Mouse (Mus musculus): ENCODE measurements around the gene Asb3. TPM values are rescaled to one million over a fixed set of nuclear protein-coding genes. Genes with fewer than 3 reads are reported as not detected.

The Asb3 gene
- polyA plus RNA-seq (2017; shearing (Covaris generic)) = 37.2 TPM

GRCm38 (mm10) chr11:30885171-30885871 lies at the start of gene Asb3, which contains the start of gene Gpr75:
Gene Asb3 (plus strand): TSS chr11:30885416.
Gene Gpr75 (plus strand): TSS chr11:30885358.

GRCm38 (mm10) chr11:30954279-30954725 lies 69.1 kb downstream of the Asb3 start, which contains the start of gene Erlec1:
Gene Erlec1 (minus strand): TSS chr11:30954335.

GRCm38 (mm10) chr11:30985877-30986624 lies 100.8 kb downstream of the Asb3 start, which contains the start of gene Chac2:
Gene Chac2 (minus strand): TSS chr11:30986350.

Other genes starting within 250 kb of the Asb3 start
- gene Acyp2, start 235.8 kb upstream of the Asb3 start, polyA plus RNA-seq (2017; shearing (Covaris generic)) = not detected
- 18.9 TPM for gene Psme4, start 113.7 kb upstream of the Asb3 start, polyA plus RNA-seq (2017; shearing (Covaris generic))
- gene Gpr75, start 58 bp upstream of the Asb3 start, polyA plus RNA-seq (2017; shearing (Covaris generic)) = not detected
- gene Erlec1, start 68.9 kb downstream of the Asb3 start, polyA plus RNA-seq (2017; shearing (Covaris generic)) = 4.7 TPM
- gene Chac2, start 100.9 kb downstream of the Asb3 start, polyA plus RNA-seq (2017; shearing (Covaris generic)) = 4.4 TPM

All from naive thymus-derived CD4-positive, alpha-beta T cell, adult 5 months (primary cell).